Mouse (Mus musculus) ovary, adult 2 months (tissue): ENCODE measurements around the gene Riox2. TPM values are rescaled to one million over a fixed set of nuclear protein-coding genes. Genes with fewer than 3 reads are reported as not detected.

Experiments
- polyA plus RNA-seq: library from polyadenylated mRNA; depleted of rRNA; stranded (reverse); fragments of >200 nt; gene quantifications from 2 replicates; pipeline ENCODE4 v1.2.3, GENCODE M21; 2012; rRNA removed

Gene Riox2
- 4.3 and 4.5 TPM in 2 replicates for polyA plus RNA-seq

GRCm38 (mm10) chr16:59471637-59472278 lies at the start of gene Riox2:
Gene Riox2 (plus strand): TSS chr16:59471775.

Other genes starting within 250 kb of the Riox2 start
- gene Olfr201, start 199.1 kb upstream of the Riox2 start, polyA plus RNA-seq: not detected in 2 replicates
- not detected in 2 replicates for gene Olfr202, start 185.0 kb upstream of the Riox2 start, polyA plus RNA-seq
- not detected in 2 replicates for gene Olfr203, start 172.9 kb upstream of the Riox2 start, polyA plus RNA-seq
- not detected in 2 replicates for gene Olfr204, start 153.5 kb upstream of the Riox2 start, polyA plus RNA-seq
- not detected in 2 replicates for gene Olfr205, start 140.6 kb upstream of the Riox2 start, polyA plus RNA-seq
- gene Olfr206, start 122.5 kb upstream of the Riox2 start, polyA plus RNA-seq: not detected in 2 replicates
- gene Olfr209, start 107.8 kb upstream of the Riox2 start, polyA plus RNA-seq: not detected in 2 replicates
- 0.06 TPM in 1 of 2 replicates, not detected in the other for gene Gabrr3, start 64.4 kb upstream of the Riox2 start, polyA plus RNA-seq
- 5.7 and 5.9 TPM in 2 replicates for gene Crybg3, start 129.2 kb downstream of the Riox2 start, polyA plus RNA-seq
- gene Arl6, start 167.6 kb downstream of the Riox2 start, polyA plus RNA-seq: 1.3 and 2.5 TPM in 2 replicates